Mouse (Mus musculus) layer of hippocampus, adult 9-11 months (tissue): ENCODE data around the gene Zfp36l1.
A peak's percentile ranks its signal among the peaks of the same experiment; 100 is the strongest.

Source experiments
- DNase-seq: peaks from one replicate; pipeline ENCODE4 v3.0.0; 2022

The Zfp36l1 gene

DNA sequence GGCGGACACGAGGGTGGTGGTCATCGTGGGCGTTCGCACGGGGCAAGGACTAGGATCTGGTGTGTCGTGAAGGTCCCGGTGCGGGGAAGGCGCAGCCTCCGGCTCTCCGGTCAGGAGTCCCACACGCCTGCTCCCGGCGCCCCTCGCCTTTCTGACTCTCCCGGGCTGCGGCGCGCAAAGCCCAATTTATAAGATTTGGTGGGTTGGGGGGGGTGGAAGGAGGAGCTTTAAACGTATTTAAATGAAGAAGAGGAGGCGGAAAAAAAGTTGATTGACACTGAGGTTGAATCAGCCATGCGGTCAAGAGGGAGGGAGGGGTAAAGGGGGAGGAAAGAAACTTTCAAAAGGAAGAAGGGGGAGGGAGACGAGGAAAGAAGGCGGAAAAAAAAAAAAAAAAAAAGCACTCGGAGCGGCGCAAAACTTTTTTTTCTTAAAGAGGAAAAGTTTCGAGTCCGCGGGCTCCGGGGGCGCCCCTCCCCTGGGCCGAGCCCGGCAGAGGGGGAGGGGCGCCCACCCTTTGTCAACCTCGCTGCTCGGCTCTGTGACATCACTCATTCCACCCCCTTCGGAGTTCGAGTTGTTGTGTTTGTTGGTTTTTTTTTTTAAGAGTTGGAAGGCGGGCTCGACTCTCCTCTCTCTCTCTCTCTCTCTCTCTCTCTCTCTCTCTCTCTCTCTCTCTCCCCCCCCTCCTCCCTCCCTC lies at the start of gene Zfp36l1:
Gene Zfp36l1, minus strand, starts transcription at position 162 of the 700 bp plus-strand sequence.
- DNase-seq, result peak; percentile 79

DNA sequence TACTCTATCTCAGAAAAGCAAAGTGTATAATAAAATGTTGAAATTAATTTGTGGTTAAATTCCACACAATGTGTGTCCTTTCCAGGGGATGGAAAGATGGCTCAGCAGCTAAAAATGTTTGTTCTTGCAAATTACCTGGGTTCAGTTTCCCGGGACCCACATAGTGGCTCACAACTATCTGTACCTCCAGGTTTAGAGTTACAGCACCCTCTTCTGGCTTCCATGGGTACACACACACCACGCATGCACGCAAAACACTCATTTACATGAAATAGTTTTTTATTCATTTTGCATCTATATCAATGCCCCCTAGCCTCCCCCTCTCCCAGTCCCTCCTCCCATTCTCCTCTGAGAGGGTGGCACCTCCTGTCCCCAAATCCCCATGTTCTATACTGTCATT lies 49.6 kb upstream of the Zfp36l1 start:
- no peak for DNase-seq

DNA sequence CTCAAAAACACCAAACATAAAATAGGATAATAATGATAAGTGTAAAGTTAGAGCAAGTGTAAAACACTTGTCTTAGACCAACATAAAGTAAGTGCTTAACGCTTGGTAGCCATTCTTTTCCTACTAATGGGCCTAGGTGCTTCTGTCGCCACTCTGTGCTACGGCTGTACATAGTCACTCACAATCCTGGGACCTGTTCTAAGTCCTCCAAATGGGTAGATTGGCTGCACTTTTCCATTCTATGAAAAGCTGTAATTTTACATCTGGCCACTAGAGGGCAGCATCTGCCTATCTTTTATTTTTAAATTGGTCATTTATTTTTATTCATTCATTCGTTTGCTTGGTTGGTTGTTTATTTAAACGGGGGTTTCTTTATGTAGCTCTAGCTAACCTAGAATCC lies 44.9 kb upstream of the Zfp36l1 start:
- no peak for DNase-seq

DNA sequence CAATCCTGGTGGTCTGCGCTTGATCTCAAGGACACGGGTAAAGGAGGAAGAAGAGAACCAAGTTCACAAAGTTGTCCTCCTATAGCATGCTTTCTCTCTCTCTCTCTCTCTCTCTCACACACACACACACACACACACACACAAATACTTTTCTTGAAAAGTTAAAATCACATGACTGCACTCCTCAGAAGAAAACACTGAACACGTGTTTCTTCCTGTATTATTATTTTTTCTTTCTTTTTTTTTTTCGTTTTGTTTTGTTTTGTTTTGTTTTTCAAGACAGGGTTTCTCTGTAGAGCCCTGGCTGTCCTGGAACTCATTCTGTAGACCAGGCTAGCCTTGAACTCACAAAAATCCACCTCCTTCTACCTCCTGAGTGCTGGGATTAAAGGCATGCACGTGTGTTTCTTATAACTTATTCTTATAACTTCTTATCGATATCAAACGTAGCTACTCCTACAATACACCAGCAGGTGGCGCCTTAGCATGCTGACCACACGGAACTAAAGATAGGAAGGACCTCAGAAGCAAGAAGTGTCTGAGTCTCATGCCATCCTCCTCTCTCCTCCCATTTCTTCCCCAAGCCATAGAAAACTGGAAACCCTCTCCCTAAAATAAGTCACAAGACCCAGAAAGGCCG lies 41.0 kb upstream of the Zfp36l1 start:
- no peak for DNase-seq

DNA sequence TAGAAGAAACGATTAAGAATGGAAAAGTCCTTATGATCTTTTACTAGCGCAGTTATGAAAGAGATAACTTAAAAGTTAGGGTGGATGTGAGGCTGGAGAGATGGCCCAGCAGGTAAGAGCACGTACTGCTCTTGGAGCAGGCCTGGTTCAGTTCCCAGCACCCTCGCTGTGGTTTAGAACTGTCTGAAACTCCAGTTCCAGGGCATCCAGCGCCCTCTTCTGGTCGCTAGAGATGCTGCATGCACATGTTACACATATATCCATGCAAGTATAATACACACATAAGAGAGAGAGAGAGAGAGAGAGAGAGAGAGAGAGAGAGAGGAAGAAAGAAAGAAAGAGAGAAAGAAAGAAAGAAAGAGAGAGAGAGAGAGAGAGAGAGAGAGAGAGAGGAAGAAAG lies 40.3 kb upstream of the Zfp36l1 start:
- no peak for DNase-seq

DNA sequence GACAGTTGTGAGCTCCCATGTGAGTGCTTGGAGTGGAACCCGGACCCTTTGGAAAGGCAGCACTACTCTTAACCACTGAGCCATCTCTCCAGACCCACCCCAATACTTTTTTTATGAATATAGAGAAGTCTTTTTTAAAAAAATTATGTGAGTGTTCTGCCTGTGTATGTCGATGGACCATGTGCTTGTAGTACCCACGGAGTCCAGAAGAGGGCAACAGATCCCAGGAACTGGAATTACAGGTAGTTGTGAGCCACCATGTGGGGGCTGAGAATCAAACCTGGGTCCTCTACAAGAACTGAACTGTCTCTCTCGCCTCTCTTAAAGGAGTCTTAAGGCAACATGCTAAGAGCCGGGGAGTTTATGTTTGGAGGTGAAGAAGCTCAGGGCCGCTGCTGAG lies 39.0 kb upstream of the Zfp36l1 start:
- DNase-seq, result no peak

DNA sequence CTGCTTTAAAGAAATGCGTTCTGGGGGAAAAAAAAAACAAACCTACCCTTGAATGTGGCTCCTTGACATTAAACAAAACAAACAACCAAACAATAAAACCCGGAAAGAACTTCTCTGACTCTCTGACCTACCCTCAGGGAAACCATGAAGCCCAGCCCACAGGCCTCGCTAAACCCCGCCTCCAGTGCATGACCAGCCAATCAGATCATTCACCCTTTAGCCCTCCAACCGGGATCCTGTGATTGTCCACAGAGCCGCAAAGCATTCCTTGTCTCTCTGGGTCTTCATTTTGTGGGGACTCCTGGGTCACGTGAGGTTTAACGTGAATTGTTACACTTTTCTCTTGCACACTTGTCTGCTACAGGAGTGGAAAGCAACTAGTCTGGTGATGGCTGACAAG lies 37.8 kb upstream of the Zfp36l1 start:
- DNase-seq, result no peak

DNA sequence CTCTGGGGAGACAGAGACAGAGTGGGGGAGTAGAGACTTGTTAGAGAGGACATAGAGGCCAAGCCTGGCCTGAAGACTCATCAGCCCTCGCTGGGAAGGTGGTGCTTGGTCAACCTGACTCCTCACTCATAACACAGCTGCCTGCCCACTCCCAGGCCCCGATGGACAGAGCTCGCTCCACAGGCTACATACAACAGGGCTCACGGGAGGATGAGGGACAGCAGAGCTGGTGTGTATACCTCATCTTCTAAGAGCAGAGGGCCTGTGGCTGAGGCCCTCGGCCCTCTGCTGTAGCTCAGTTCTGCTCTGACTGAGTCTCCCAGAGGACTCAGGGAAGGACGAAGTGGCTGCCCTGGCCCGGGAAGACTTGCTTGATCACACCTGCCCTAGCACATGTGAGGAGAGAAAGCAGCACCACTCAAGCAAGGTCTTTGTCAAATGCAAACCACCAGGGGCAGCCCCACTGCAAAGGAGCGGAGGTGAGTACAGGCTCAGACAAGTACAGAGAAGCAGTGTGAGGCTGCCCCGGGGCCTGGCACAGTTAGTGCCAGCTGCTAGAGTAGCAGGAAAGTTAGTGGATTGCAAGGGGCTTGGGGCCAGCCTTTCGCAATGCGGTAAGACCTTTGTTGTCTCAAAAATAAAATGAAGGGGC lies 34.9 kb upstream of the Zfp36l1 start:
- no peak for DNase-seq

DNA sequence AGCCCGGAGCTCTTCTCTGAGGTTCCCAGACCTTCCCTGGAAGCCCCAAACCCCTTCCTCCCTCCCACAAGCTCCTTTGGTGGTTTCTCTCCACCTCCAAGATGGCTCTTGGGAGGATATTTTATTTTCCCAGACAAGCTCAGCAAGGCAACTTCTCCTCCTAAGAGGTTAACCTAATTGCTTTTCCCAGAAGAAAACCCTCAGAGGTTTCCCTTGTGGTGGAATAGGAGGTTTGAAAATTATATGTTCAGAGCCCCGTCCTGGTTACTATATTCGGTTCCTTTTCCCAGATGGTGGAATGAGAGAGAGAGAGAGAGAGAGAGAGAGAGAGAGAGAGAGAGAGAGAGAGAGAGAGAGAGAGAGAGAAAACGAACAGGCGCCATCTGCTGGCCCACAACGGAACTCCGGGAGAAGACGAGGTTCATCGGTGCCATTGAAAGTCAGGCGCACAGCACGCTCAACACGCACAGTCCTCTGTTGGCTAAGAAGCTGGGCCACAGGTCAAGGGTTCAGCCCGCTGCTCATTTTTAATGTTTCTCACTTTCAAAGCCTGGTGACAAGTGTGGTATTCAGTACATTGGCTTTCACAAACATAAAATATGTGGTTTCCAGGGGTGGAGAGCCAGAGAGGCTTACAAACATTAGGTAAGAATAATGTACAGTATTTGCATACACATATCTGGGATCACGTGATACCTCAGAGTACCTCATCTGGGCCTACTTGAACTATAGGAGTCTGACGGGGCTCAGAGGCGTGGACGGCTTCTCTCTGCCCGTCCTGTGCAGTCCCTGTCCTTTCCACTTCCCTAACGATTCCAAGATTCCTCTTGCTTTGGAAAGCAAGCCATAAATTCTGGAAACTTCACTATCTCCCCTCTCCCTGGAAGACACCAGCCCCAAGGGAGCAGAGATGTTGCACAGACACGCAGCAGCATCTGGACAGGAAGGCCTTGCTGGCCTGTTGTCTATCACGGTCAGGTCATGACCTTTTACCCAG lies 33.7 kb upstream of the Zfp36l1 start:
- DNase-seq, result no peak

DNA sequence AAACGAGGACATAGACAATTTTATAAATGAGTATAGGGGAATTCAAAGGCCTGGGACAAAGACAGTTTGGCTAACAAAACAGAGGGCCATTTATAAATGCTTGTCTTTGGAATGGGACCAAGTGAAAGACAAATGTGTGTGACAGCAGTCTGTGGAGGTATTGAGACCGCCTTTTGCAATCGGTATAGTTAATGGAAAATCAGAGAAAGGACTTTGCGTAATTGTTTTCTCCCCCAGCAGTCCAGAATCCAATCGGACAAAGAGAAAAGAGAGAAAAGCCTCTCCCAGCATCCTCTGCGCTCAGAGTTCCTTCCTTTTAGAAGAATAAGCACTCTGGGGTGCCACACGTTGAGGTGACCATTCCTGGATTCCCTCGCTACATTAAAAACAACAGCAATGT lies 32.6 kb upstream of the Zfp36l1 start:
- no peak for DNase-seq

DNA sequence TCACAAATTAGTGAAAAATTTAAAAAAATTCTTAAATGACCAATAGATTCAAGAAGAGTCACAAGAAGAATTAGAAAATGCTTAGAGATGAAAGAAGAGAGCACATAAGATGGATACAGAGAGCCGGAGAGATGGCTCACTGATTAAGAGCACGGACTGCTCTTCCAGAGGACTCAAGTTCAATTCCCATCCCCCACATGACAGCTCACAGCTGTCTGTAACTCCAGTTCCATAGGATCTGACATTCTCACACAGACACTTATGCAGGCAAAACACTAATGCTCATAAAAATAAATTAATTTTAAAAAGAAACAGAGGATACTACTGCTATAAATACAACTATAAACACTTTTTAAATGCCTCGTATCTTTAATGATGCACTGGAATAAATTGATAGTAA lies 32.0 kb upstream of the Zfp36l1 start:
- DNase-seq, result no peak

DNA sequence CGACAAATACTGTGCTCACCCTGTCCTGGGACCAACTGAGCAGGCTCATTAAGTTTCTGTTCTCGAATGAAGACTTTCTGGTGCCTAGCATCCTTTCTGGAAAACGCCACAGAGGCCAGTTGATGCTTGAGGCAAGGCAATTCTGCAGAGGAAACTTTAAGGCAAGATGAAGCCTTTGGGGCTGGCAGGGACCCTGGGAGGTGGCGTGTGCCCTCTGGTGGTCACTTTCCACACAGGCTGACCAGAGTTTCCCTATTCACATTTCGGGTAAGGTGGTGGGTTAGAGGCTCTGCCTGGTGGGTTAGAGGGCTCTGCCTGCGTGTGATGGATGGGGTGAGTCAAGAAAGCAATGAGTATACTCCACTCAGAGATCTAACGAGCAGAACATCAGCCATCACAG lies 28.7 kb upstream of the Zfp36l1 start:
- DNase-seq, result no peak

DNA sequence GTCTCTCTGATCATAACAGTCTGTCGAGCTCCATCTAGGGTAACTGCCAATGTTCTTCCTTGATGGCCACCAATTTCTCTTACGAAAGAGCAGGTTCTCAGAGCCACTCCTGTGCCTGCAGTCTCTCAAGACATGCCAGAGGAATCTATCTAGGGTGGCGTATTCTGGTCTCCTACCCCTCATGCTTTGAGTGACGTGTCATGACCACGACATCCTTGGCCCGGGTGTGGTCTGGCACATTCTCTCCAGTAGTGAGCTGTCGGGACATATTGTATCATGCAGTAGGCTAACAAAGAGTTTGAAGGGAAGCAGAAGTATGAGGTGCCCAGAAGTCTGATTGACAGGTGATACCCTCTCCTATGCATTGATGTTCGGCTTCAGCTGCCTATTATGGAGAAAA lies 28.2 kb upstream of the Zfp36l1 start:
- DNase-seq, result no peak

DNA sequence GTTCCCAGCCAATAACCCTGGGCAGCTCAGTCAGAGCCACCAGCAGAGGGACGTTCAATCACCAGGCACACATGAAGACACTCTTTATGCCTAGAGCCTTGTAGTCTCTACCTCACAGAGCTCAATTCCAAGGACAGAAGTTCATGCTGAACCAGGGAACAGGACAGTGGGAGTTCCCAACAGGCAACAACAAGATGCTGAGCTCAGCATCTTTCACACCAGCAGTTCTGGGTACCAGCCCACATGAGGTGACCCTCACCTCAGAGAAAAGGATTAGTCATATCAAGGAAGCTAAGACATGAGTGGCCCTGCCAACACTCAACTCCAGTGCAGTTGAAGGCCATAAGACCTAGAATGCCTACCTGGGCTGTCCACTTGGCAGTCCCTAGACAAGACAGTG lies 24.9 kb upstream of the Zfp36l1 start:
- DNase-seq, result no peak

DNA sequence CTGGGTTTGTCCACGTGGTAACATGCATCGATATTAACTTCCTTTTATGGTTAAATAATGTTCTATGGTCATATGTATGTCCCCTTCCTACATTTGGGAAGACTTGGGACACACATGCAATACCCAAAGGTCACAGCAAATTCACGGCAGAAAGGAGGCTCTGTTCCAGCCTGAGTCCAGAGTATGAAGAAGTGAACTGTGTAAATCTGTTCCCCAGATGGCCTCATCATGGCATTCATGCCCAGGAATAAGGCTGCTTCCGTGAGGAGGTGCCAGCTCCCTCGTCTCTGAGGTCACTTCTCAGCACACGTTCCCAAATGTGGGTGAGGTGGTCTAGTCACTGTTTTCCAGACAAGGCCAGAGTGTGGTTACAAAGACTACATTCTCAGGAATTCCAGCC lies 24.4 kb upstream of the Zfp36l1 start:
- no peak for DNase-seq

DNA sequence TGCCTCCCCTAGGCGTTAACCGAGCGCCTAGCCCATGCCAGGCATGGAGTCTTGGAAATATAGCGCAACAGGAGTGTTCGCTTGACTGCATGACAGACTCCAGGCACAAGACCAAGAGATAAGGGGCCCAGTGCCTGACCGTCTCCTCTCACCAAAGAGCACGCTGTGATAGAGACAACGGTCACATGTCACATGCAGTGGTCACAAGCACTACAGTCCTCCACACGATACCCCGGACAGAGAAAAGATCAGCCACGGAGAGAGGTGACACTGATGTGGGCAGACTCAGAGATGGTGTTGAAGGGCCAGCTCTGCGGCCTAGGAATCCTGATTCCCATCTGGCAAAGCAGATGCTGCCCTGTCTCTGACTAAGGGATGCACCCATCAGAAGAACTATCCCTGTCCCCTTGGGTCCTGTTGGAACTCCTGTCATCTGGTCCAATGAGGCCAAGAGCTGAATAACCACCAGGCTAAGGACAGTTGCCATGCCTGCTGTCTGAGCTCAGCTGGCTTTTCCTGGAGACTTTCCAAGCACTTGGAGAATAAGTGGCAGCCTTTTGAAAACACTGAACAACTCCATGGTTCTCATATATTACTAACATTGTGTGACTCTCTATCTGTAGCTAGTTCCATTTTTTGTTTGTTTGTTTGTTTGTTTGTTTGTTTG lies 23.6 kb upstream of the Zfp36l1 start:
- no peak for DNase-seq

DNA sequence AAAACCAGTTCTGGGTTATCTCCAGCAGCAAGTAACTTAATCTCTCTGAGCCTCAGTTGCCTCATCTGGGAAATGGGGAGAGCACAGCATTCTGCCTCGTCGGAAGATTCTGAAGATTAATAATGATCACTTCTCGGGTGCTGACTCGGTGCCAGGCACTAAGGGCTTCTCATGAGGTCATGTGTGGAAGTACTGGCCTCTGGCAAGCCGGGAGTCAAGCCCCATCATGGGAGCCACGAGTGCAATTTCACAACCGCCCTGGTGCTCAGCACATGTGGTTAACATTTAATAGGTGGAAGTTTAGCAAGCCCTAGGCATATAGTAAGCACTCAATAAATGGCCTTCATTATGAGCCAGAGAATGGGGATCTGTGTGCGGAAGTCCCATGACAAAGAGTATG lies 22.4 kb upstream of the Zfp36l1 start:
- DNase-seq, result no peak

DNA sequence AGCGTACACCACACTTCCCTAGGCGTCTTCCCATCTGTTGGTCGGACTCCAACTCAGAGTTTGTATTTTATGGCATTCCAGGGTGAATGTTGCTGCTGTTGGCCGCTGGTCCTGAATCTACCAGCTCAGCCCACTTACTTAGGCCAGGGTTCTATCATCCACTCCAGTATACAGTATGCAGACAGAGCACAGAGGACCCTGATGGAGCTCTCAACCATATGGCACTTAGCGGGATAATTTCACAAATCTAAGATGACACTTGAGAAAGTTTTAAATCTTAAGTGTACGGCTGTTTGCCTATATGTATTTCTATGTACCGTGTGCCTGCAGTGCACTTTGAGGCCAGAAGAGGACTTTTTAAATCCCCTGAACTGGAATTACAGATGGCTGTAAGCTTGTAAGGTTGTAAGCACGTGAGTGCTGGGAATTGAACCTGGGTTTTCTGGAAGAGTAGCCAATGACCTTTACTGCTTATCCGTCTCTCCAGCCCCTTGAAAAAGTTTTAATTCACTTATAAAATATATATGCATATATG lies 20.3 kb upstream of the Zfp36l1 start:
- DNase-seq, result no peak

DNA sequence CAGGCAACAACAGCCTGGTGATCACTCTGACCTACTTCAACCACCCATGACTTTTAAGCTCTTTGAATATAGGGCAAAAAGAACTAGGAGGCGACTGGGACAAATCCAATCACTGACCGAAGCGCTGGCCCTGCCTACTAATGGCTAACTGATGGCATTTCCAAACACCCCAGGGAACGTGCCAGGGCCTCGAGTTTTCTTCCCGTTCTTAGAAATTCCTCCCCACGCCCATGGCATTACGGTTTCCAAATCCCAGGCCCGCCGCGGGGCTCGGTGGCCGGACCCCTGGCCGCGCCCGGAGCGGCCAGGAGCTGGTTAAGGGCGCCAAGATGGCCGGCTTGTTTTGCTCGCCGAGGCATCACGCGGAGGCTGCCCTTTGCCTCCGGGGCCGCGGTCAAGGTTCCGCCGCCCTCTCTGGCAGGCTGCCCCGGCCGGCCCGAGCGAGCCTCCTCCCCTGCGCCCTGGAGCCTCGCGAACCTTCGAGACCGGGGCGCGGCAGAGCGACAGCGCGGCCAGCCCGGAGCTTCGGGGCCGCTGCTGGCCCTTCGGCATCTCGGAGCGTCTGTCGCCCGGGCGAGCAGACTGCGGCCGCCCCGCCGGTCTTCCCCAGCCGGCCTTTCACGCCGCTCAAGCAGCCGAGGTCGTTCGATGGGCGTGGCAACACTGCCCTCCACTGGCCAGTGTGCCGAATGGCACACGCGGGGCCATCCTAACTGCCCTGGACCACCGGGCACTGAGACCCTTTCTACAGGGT lies 19.6 kb upstream of the Zfp36l1 start:
- peak; percentile 74 for DNase-seq

DNA sequence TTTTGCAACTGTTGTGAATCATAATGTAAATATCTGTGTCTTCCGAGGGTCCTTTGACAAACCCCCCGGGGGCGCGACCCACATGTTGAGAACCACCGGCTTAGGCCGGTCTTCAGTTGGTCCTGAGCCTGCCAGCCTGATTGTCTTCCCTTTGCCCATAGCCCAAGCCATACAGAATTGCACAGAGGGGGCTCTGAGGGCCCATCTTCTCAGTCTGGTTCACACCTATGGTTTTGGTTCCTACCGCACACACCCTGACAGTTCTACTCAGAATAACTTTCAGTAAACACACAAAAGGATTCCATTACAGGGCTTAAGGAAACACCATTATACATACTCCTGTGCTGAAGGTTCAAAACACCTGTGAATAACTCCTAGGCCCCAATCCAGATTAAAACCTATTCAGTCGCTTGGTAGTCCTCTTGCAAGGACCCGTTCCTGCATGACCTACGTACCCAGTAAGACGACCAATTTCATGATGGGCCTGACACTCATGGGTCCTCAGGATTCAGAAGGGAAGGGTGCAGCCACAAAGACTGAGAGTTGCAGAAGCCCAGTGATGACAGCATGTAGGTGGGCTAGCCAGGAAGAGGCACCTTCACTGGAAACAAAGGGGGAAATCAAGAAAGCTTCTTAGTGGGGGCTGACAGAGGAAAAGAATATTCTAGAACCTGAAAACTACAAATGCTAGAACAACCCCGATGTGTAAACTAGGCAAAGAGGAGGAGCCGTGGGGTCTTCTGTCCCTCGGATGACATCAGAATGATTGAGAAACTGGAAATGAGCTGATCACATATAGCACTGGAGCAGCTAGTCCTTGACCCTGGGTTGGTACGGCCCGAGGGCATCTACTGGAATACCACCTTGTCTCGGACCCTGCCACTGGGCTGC lies 18.8 kb upstream of the Zfp36l1 start:
- no peak for DNase-seq
